Mouse (Mus musculus) megakaryocyte, embryonic 14.5 days (primary cell): Measurements from ENCODE around the gene Slc12a5. TPM values are rescaled to one million over a fixed set of nuclear protein-coding genes. Genes with fewer than 3 reads are reported as not detected.
A peak's percentile ranks its signal among the peaks of the same experiment; 100 is the strongest.

Experiments used
- H3K27me3 ChIP-seq: replicated peaks from 2 replicates; pipeline ENCODE3; 2012; ENCODE audit warnings: inconsistent platforms
- H3K36me3 ChIP-seq: replicated peaks from 2 replicates; pipeline ENCODE3; 2012; ENCODE audit warnings: low read length, inconsistent platforms, mixed read lengths
- H3K4me1 ChIP-seq: 2 replicates; pipeline ENCODE4 v1.6.1; 2012; ENCODE audit warnings: inconsistent platforms
- H3K4me3 ChIP-seq: replicated peaks from 2 replicates; pipeline ENCODE3; 2012; ENCODE audit warnings: moderate library complexity, mild to moderate bottlenecking, inconsistent platforms
- H3K9me3 ChIP-seq: 2 replicates; pipeline ENCODE4 v1.6.1; 2012; ENCODE audit warnings: inconsistent platforms
- FLI1 ChIP-seq: IDR thresholded peaks from 2 replicates; pipeline ENCODE4 v1.6.1; 2012; ENCODE audit warnings: low read length, inconsistent platforms, mixed read lengths
- GATA1 ChIP-seq: IDR thresholded peaks from 3 replicates; pipeline ENCODE4 v1.6.1; 2012; ENCODE audit warnings: mixed read lengths, low read length, inconsistent platforms, borderline replicate concordance
- polyA plus RNA-seq: library from polyadenylated mRNA; stranded (reverse); fragments of >175 nt; gene quantifications from 2 replicates; pipeline ENCODE4 v1.2.3, GENCODE M21; 2012; ENCODE audit warnings: low replicate concordance; ENCODE audit not compliant: insufficient read depth

Slc12a5 gene
- polyA plus RNA-seq, 1 experiment: 0.47 TPM

- H3K27me3 ChIP-seq: peaks cover 83% of the 10 kb centered on the region
- H3K4me3 ChIP-seq: no peak overlapping the region
- no peaks in the 10 kb centered on the region for H3K36me3 ChIP-seq
- TF ChIP-seq GATA1: no peak
- TF ChIP-seq FLI1: no peak
- no peaks in the 10 kb centered on the region for H3K9me3 ChIP-seq
- H3K4me1 ChIP-seq: peaks cover 19% of the 10 kb centered on the region
Observed at GRCm38 (mm10) chr2:164972646-164973045, 12.0 kb downstream of the Slc12a5 start.

GRCm38 (mm10) chr2:164975611-164976010, 15.0 kb downstream of the Slc12a5 start:
- TF ChIP-seq GATA1 (no peak), FLI1 (no peak)
- no peaks in the 10 kb centered on the region for H3K9me3 ChIP-seq

GRCm38 (mm10) chr2:164979749-164980148, 19.1 kb downstream of the Slc12a5 start:
- peaks cover 4% of the 10 kb centered on the region; the same call in 1 of the 2 replicates for H3K4me1 ChIP-seq
- H3K27me3 ChIP-seq: peaks cover 44% of the 10 kb centered on the region
- no peak overlapping the region for H3K4me3 ChIP-seq
- no peaks in the 10 kb centered on the region for H3K36me3 ChIP-seq
- TF ChIP-seq GATA1: no peak
- no peak for TF ChIP-seq FLI1
- no peaks in the 10 kb centered on the region for H3K9me3 ChIP-seq

More at GRCm38 (mm10) chr2:164975611-164976010, 15.0 kb downstream of the Slc12a5 start:
- H3K4me3 ChIP-seq: no peak overlapping the region
- peaks cover 62% of the 10 kb centered on the region for H3K27me3 ChIP-seq
- H3K4me1 ChIP-seq: peaks cover 4% of the 10 kb centered on the region; the same call in 1 of the 2 replicates
- no peaks in the 10 kb centered on the region for H3K36me3 ChIP-seq

GRCm38 (mm10) chr2:164985962-164986361, 25.4 kb downstream of the Slc12a5 start:
- H3K9me3 ChIP-seq: no peaks in the 10 kb centered on the region
- H3K4me3 ChIP-seq: no peak overlapping the region
- no peaks in the 10 kb centered on the region for H3K36me3 ChIP-seq
- no peak for TF ChIP-seq FLI1
- TF ChIP-seq GATA1: no peak
- peaks cover 4% of the 10 kb centered on the region; the same call in 1 of the 2 replicates for H3K4me1 ChIP-seq
- peaks cover 66% of the 10 kb centered on the region for H3K27me3 ChIP-seq

GRCm38 (mm10) chr2:164986371-164987027, 25.9 kb downstream of the Slc12a5 start:
- Histone ChIP-seq H3K4me1 (peaks cover 7% of the 10 kb centered on the region; the same call in 1 of the 2 replicates), H3K9me3 (no peaks in the 10 kb centered on the region), H3K36me3 (no peaks in the 10 kb centered on the region), H3K4me3 (no peak overlapping the region), H3K27me3 (peaks cover 69% of the 10 kb centered on the region)
- no peak for TF ChIP-seq FLI1
- no peak for TF ChIP-seq GATA1

GRCm38 (mm10) chr2:164988777-164989176, 28.2 kb downstream of the Slc12a5 start:
- TF ChIP-seq GATA1: no peak
- TF ChIP-seq FLI1: no peak
- no peaks in the 10 kb centered on the region for H3K9me3 ChIP-seq
- peaks cover 74% of the 10 kb centered on the region for H3K27me3 ChIP-seq
- no peaks in the 10 kb centered on the region for H3K36me3 ChIP-seq
- peaks cover 7% of the 10 kb centered on the region; the same call in 1 of the 2 replicates for H3K4me1 ChIP-seq
- no peak overlapping the region for H3K4me3 ChIP-seq

GRCm38 (mm10) chr2:164991111-164991510, 30.5 kb downstream of the Slc12a5 start:
- TF ChIP-seq GATA1 (no peak), FLI1 (no peak)
- Histone ChIP-seq H3K4me1 (peaks cover 3% of the 10 kb centered on the region; the same call in 1 of the 2 replicates), H3K27me3 (peaks cover 90% of the 10 kb centered on the region), H3K36me3 (no peaks in the 10 kb centered on the region), H3K4me3 (peak overlapping the region; percentile 48), H3K9me3 (no peaks in the 10 kb centered on the region)

- Histone ChIP-seq H3K4me1 (peaks cover 3% of the 10 kb centered on the region; the same call in 1 of the 2 replicates), H3K27me3 (peaks cover 89% of the 10 kb centered on the region), H3K9me3 (no peaks in the 10 kb centered on the region), H3K36me3 (no peaks in the 10 kb centered on the region), H3K4me3 (no peak overlapping the region)
- no peak for TF ChIP-seq FLI1
- no peak for TF ChIP-seq GATA1
Observed at GRCm38 (mm10) chr2:164991808-164992207, 31.2 kb downstream of the Slc12a5 start.

- peaks cover 22% of the 10 kb centered on the region for H3K4me1 ChIP-seq
- peaks cover 6% of the 10 kb centered on the region for H3K36me3 ChIP-seq
- no peaks in the 10 kb centered on the region for H3K9me3 ChIP-seq
- peaks cover 91% of the 10 kb centered on the region for H3K27me3 ChIP-seq
- TF ChIP-seq GATA1: no peak
- no peak for TF ChIP-seq FLI1
- no peak overlapping the region for H3K4me3 ChIP-seq
Observed at GRCm38 (mm10) chr2:164994156-164994555, 33.6 kb downstream of the Slc12a5 start.

- TF ChIP-seq GATA1 (no peak), FLI1 (no peak)
- Histone ChIP-seq H3K4me3 (no peak overlapping the region), H3K9me3 (no peaks in the 10 kb centered on the region), H3K27me3 (peaks cover 86% of the 10 kb centered on the region), H3K36me3 (peaks cover 13% of the 10 kb centered on the region), H3K4me1 (peaks cover 22% of the 10 kb centered on the region)
Observed at GRCm38 (mm10) chr2:164994659-164995428, 34.2 kb downstream of the Slc12a5 start.
